Mouse (Mus musculus): ENCODE measurements around the gene 4933406M09Rik. TPM values are rescaled to one million over a fixed set of nuclear protein-coding genes. Genes with fewer than 3 reads are reported as not detected.

Gene 4933406M09Rik
- polyA plus RNA-seq, 1 experiment from 2014 or later: not detected

DNA sequence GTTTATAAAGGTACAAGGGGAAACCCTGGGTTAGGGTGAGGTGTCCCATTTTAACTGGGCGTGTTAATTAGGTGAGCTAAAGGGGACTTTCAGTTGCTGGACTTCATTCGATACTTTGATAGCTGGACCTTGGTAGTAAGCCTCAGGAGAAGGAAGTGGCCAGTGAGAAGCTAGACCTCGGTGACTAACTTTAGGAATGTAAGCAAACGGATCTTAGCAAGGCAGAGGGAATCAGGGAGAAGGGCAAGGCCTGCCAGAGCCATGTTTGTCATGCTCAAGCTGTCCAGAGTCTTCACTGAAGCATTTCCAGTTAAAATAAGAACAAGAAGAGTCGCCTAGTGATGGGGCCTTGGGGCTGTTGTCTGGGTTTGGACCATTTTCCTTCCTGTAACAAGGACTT lies 20.2 kb upstream of the 4933406M09Rik start:
- no peak overlapping the region for H3K27ac ChIP-seq (ENCODE audit: low read length)
- ATAC-seq (ENCODE audit: insufficient read depth, low FRiP score): no peak
- H3K4me2 ChIP-seq (ENCODE audit: low read depth, low read length): no peak overlapping the region
- no peak overlapping the region for H3K9ac ChIP-seq (ENCODE audit: low read length)
- no peaks in the 10 kb centered on the region for H3K27me3 ChIP-seq (ENCODE audit: control insufficient read depth, insufficient read depth, low read length)
- 50% methylated on average over 5 of the region's 5 CpGs for WGBS
- no peaks in the 10 kb centered on the region for H3K36me3 ChIP-seq (ENCODE audit: control insufficient read depth, insufficient read depth, low read length)
- H3K4me3 ChIP-seq (replicated peaks; ENCODE audit: low read length): no peak overlapping the region
- H3K9me3 ChIP-seq (replicated peaks; ENCODE audit: control insufficient read depth, low read length): peaks cover 5% of the 10 kb centered on the region; the same call in 1 of the 2 replicates
- peaks cover 3% of the 10 kb centered on the region for H3K4me1 ChIP-seq (ENCODE audit: control insufficient read depth, insufficient read depth, low read length)

DNA sequence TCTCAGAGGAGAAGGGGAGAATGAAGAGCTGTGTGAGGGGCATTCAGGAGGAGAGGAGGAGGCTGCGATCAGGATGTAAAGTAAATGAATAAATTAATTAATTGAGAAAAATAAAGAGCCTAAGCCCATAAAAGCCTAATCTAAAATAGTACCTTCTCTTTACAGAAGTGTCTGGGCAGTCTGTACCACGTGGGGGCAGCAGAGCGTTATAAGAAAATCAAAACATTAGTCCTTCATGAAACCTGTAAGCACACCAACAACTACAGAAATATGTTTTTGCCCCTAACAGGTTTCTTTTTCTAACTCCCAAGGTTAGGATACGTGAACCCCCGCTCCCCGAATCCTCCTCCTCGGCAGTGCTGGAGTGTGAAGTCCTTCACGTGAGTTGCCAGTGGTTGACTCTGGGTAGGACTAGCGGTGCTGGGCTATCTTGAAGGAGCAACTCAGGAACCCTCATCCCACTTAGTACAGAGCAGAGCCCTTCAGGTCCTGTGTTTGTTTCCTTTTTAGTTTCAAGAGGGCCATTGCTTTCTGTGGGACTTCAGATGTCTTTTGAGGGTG lies 16.9 kb upstream of the 4933406M09Rik start:
- Histone ChIP-seq H3K36me3 (ENCODE audit: control insufficient read depth, insufficient read depth, low read length) (no peaks in the 10 kb centered on the region), H3K4me2 (ENCODE audit: low read depth, low read length) (no peak overlapping the region), H3K4me1 (ENCODE audit: control insufficient read depth, insufficient read depth, low read length) (no peaks in the 10 kb centered on the region), H3K4me3 (replicated peaks; ENCODE audit: low read length) (no peak overlapping the region), H3K27me3 (ENCODE audit: control insufficient read depth, insufficient read depth, low read length) (no peaks in the 10 kb centered on the region), H3K27ac (ENCODE audit: low read length) (no peak overlapping the region), H3K9ac (ENCODE audit: low read length) (no peak overlapping the region), H3K9me3 (replicated peaks; ENCODE audit: control insufficient read depth, low read length) (peaks cover 5% of the 10 kb centered on the region; the same call in 1 of the 2 replicates)
- 47% methylated on average over 9 of the region's 9 CpGs for WGBS
- no peak for ATAC-seq (ENCODE audit: insufficient read depth, low FRiP score)

DNA sequence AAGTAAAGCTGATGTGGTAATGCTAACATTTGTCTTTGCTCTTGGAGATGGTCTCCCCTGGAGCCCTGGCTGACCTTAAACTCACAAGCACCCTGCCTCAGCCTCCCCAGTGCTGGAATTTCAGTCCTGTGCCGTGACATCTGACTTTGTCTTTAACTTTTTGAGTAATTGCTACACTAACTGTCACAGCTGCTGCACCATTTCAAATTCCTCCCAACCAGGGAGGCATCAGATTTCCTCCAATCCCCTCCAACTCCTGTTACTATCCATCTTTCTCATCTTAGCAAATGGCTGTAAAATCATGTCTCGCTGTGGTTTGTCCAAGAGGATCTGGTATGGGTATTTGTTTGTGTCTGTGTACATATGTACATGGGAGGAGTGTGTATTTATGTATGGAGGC lies 11.6 kb upstream of the 4933406M09Rik start:
- no peaks in the 10 kb centered on the region for H3K4me1 ChIP-seq (ENCODE audit: control insufficient read depth, insufficient read depth, low read length)
- no peak overlapping the region for H3K4me3 ChIP-seq (replicated peaks; ENCODE audit: low read length)
- peaks cover 5% of the 10 kb centered on the region; the same call in 1 of the 2 replicates for H3K9me3 ChIP-seq (replicated peaks; ENCODE audit: control insufficient read depth, low read length)
- no peaks in the 10 kb centered on the region for H3K27me3 ChIP-seq (ENCODE audit: control insufficient read depth, insufficient read depth, low read length)
- WGBS: 54% methylated on average over 2 of the region's 2 CpGs
- no peak overlapping the region for H3K27ac ChIP-seq (ENCODE audit: low read length)
- no peak overlapping the region for H3K9ac ChIP-seq (ENCODE audit: low read length)
- ATAC-seq (ENCODE audit: insufficient read depth, low FRiP score): no peak
- H3K4me2 ChIP-seq (ENCODE audit: low read depth, low read length): no peak overlapping the region
- no peaks in the 10 kb centered on the region for H3K36me3 ChIP-seq (ENCODE audit: control insufficient read depth, insufficient read depth, low read length)

- H3K27me3 ChIP-seq (ENCODE audit: control insufficient read depth, insufficient read depth, low read length): no peaks in the 10 kb centered on the region; the same call in 1 of the 2 replicates
- no peaks in the 10 kb centered on the region for H3K36me3 ChIP-seq (ENCODE audit: control insufficient read depth, insufficient read depth, low read length)
- H3K4me2 ChIP-seq (ENCODE audit: low read depth, low read length): no peak overlapping the region
- WGBS: 60% methylated on average over 2 of the region's 2 CpGs
- H3K9me3 ChIP-seq (replicated peaks; ENCODE audit: control insufficient read depth, low read length): no peaks in the 10 kb centered on the region
- no peak overlapping the region for H3K27ac ChIP-seq (ENCODE audit: low read length)
- H3K9ac ChIP-seq (ENCODE audit: low read length): no peak overlapping the region
- H3K4me3 ChIP-seq (replicated peaks; ENCODE audit: low read length): no peak overlapping the region
- no peak for ATAC-seq (ENCODE audit: insufficient read depth, low FRiP score)
- H3K4me1 ChIP-seq (ENCODE audit: control insufficient read depth, insufficient read depth, low read length): peaks cover 4% of the 10 kb centered on the region; the same call in 1 of the 2 replicates
These were observed 4.7 kb upstream of the 4933406M09Rik start for GRCm38 (mm10) chr1:134381051-134381450.

DNA sequence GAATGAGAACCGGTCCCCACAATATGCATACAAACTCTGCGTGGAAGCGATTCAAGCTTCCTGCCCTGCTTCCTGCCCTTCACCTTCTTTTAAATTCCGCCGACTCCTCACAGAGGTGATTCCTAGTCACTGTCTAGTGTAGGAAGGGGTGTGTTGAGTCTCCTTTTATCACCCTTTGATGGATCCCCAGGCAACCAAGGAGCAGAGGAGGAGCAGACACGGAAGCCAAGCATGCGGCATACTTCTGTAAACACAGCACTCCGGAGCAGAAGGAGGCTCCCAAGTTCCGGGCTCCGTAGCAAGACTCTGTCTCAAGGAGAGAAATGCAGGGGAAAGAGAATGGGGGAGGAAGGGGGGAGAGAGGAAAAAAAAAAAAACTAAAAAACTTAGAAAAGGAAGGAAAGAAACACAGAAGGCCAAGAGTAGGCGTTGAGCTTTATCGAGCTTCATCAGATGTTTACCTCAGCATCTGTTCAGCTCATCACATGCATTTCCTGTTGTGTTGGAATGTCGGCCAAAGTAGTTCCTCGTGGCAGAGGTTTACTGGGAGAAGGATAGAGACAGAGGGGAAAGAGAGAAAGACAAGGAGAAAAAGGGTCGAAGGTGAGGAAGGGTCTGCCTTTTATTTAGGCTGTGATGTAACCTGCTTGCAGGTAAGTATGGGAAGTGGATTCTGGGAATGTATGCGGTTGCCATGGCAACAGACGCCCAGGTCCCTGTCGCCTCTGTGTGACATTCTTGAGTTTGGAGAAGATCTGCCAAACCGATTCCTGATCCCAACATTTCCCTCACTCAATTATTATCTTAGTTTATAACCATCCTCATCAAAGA lies 3.7 kb upstream of the 4933406M09Rik start:
- ATAC-seq (ENCODE audit: insufficient read depth, low FRiP score): no peak
- Histone ChIP-seq H3K27me3 (ENCODE audit: control insufficient read depth, insufficient read depth, low read length) (no peaks in the 10 kb centered on the region; the same call in 1 of the 2 replicates), H3K4me3 (replicated peaks; ENCODE audit: low read length) (peak overlapping the region; percentile 40), H3K4me2 (ENCODE audit: low read depth, low read length) (peak overlapping the region; percentile 64), H3K36me3 (ENCODE audit: control insufficient read depth, insufficient read depth, low read length) (no peaks in the 10 kb centered on the region), H3K27ac (ENCODE audit: low read length) (no peak overlapping the region), H3K4me1 (ENCODE audit: control insufficient read depth, insufficient read depth, low read length) (peaks cover 4% of the 10 kb centered on the region; the same call in 1 of the 2 replicates), H3K9ac (ENCODE audit: low read length) (peak overlapping the region; percentile 59; the same call in 1 of the 2 replicates), H3K9me3 (replicated peaks; ENCODE audit: control insufficient read depth, low read length) (no peaks in the 10 kb centered on the region)
- WGBS: 5% methylated on average over 19 of the region's 19 CpGs

DNA sequence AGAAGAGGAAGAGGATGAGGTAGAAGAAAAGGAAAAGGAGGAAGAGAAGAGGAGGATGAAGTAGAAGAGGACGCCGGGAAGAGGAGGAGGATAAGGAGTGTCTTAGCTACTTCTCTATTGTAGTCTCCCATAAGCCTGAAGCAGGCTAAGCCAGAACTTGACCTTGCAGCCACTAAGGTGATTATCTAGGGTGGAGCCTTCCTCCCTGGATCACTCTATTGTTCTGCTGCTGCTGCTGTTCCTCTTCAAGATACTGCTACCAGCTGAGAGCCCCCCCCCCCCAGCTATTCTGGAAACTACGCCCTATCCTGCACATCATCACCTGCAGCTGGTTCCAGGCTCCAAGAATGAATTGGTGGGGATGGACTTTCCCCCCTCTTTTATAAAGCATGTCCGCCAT lies 1.2 kb upstream of the 4933406M09Rik start:
- H3K27me3 ChIP-seq (ENCODE audit: control insufficient read depth, insufficient read depth, low read length): no peaks in the 10 kb centered on the region; the same call in 1 of the 2 replicates
- no peak for ATAC-seq (ENCODE audit: insufficient read depth, low FRiP score)
- H3K9ac ChIP-seq (ENCODE audit: low read length): no peak overlapping the region
- H3K36me3 ChIP-seq (ENCODE audit: control insufficient read depth, insufficient read depth, low read length): no peaks in the 10 kb centered on the region
- no peaks in the 10 kb centered on the region for H3K9me3 ChIP-seq (replicated peaks; ENCODE audit: control insufficient read depth, low read length)
- no peak overlapping the region for H3K4me3 ChIP-seq (replicated peaks; ENCODE audit: low read length)
- H3K4me1 ChIP-seq (ENCODE audit: control insufficient read depth, insufficient read depth, low read length): peaks cover 4% of the 10 kb centered on the region; the same call in 1 of the 2 replicates
- H3K4me2 ChIP-seq (ENCODE audit: low read depth, low read length): no peak overlapping the region
- 81% methylated on average over 4 of the region's 4 CpGs for WGBS
- H3K27ac ChIP-seq (ENCODE audit: low read length): no peak overlapping the region

- Histone ChIP-seq H3K27me3 (ENCODE audit: control insufficient read depth, insufficient read depth, low read length) (no peaks in the 10 kb centered on the region; the same call in 1 of the 2 replicates), H3K9ac (ENCODE audit: low read length) (no peak overlapping the region), H3K9me3 (replicated peaks; ENCODE audit: control insufficient read depth, low read length) (no peaks in the 10 kb centered on the region), H3K4me3 (replicated peaks; ENCODE audit: low read length) (no peak overlapping the region), H3K4me1 (ENCODE audit: control insufficient read depth, insufficient read depth, low read length) (peaks cover 4% of the 10 kb centered on the region; the same call in 1 of the 2 replicates), H3K4me2 (ENCODE audit: low read depth, low read length) (no peak overlapping the region), H3K36me3 (ENCODE audit: control insufficient read depth, insufficient read depth, low read length) (no peaks in the 10 kb centered on the region), H3K27ac (ENCODE audit: low read length) (no peak overlapping the region)
- no peak for ATAC-seq (ENCODE audit: insufficient read depth, low FRiP score)
These were observed 564 bp upstream of the 4933406M09Rik start for GRCm38 (mm10) chr1:134385176-134385575.

- no peak for ATAC-seq (ENCODE audit: insufficient read depth, low FRiP score)
These were observed 8.1 kb downstream of the 4933406M09Rik start for GRCm38 (mm10) chr1:134393827-134394226.

GRCm38 (mm10) chr1:134398210-134398609 lies 12.5 kb downstream of the 4933406M09Rik start:
- 90% methylated on average over 12 of the region's 12 CpGs for WGBS
- no peaks in the 10 kb centered on the region for H3K9me3 ChIP-seq (replicated peaks; ENCODE audit: control insufficient read depth, low read length)
- H3K4me2 ChIP-seq (ENCODE audit: low read depth, low read length): no peak overlapping the region
- no peak overlapping the region for H3K27ac ChIP-seq (ENCODE audit: low read length)
- no peaks in the 10 kb centered on the region for H3K27me3 ChIP-seq (ENCODE audit: control insufficient read depth, insufficient read depth, low read length)
- H3K4me1 ChIP-seq (ENCODE audit: control insufficient read depth, insufficient read depth, low read length): no peaks in the 10 kb centered on the region
- H3K9ac ChIP-seq (ENCODE audit: low read length): no peak overlapping the region
- ATAC-seq (ENCODE audit: insufficient read depth, low FRiP score): no peak
- H3K36me3 ChIP-seq (ENCODE audit: control insufficient read depth, insufficient read depth, low read length): no peaks in the 10 kb centered on the region
- H3K4me3 ChIP-seq (replicated peaks; ENCODE audit: low read length): no peak overlapping the region

More at GRCm38 (mm10) chr1:134393827-134394226, 8.1 kb downstream of the 4933406M09Rik start:
- H3K4me3 ChIP-seq (replicated peaks; ENCODE audit: low read length): no peak overlapping the region
- no peaks in the 10 kb centered on the region for H3K27me3 ChIP-seq (ENCODE audit: control insufficient read depth, insufficient read depth, low read length)
- H3K36me3 ChIP-seq (ENCODE audit: control insufficient read depth, insufficient read depth, low read length): no peaks in the 10 kb centered on the region
- WGBS: 39% methylated on average over 5 of the region's 5 CpGs
- no peaks in the 10 kb centered on the region for H3K9me3 ChIP-seq (replicated peaks; ENCODE audit: control insufficient read depth, low read length)
- no peak overlapping the region for H3K27ac ChIP-seq (ENCODE audit: low read length)
- H3K4me1 ChIP-seq (ENCODE audit: control insufficient read depth, insufficient read depth, low read length): no peaks in the 10 kb centered on the region
- no peak overlapping the region for H3K4me2 ChIP-seq (ENCODE audit: low read depth, low read length)
- no peak overlapping the region for H3K9ac ChIP-seq (ENCODE audit: low read length)
